27 mouse cellular contexts compared by ENCODE assay signal in genomic region chr12:71766086-71766485, GRCm38 (mm10).
"Had no signal": no experiment of that assay in that cellular context is flagged by ENCODE, and none has a peak within 500 bp of the region (broad histone marks: within the 10 kb centered on the region; RNA-seq: fewer than 3 reads in every experiment).

No protein-coding gene starts in this region.

- H3K36me3 ChIP-seq: heart, embryonic 10.5 days; heart, embryonic 12.5 days; heart, embryonic 13.5 days; heart, embryonic 15.5 days; hindbrain, embryonic 10.5 days; hindbrain, embryonic 12.5 days; hindbrain, embryonic 13.5 days; hindbrain, embryonic 15.5 days; intestine, embryonic 15.5 days; kidney, embryonic 15.5 days had no signal

- ATAC-seq: hindbrain, embryonic 16.5 days; hindbrain, postnatal 0 days; inflammation-experienced regulatory T-cells, adult 6 months; intestine, embryonic 15.5 days; intestine, embryonic 16.5 days; intestine, postnatal 0 days had no signal

- DNase-seq: heart, postnatal 10 days; heart, postnatal 14 days; heart, postnatal 36 days; heart, postnatal 4 days; kidney, postnatal 10 days; kidney, postnatal 14 days; kidney, postnatal 4 days; layer of hippocampus, adult 9-11 months; layer of hippocampus, postnatal 36 days had no signal

- H3K27me3 ChIP-seq: heart, embryonic 12.5 days; heart, embryonic 13.5 days; heart, embryonic 15.5 days; hindbrain, embryonic 12.5 days; hindbrain, embryonic 13.5 days; hindbrain, embryonic 15.5 days; intestine, embryonic 15.5 days; kidney, embryonic 15.5 days had no signal

- H3K4me2 ChIP-seq: heart, embryonic 12.5 days; heart, embryonic 13.5 days; heart, embryonic 15.5 days; hindbrain, embryonic 12.5 days; hindbrain, embryonic 13.5 days; hindbrain, embryonic 14.5 days; hindbrain, embryonic 15.5 days; intestine, embryonic 15.5 days; kidney, embryonic 15.5 days had no signal

- H3K4me1 ChIP-seq: hindbrain, embryonic 12.5 days; hindbrain, embryonic 13.5 days; intestine, embryonic 15.5 days had no signal

- H3K9ac ChIP-seq: heart, embryonic 12.5 days; heart, embryonic 13.5 days; heart, embryonic 15.5 days; hindbrain, embryonic 12.5 days; hindbrain, embryonic 13.5 days; hindbrain, embryonic 14.5 days; hindbrain, embryonic 15.5 days; intestine, embryonic 15.5 days; kidney, embryonic 15.5 days had no signal

- H3K4me3 ChIP-seq: heart, embryonic 10.5 days; heart, embryonic 12.5 days; heart, embryonic 13.5 days; heart, embryonic 15.5 days; hindbrain, embryonic 10.5 days; hindbrain, embryonic 12.5 days; hindbrain, embryonic 13.5 days; hindbrain, embryonic 15.5 days; intestine, embryonic 15.5 days; kidney, embryonic 15.5 days; layer of hippocampus, adult 2 months had no signal

- H3K27ac ChIP-seq: heart, embryonic 10.5 days; heart, embryonic 13.5 days; heart, embryonic 15.5 days; hindbrain, embryonic 10.5 days; hindbrain, embryonic 12.5 days; hindbrain, embryonic 13.5 days; hindbrain, embryonic 14.5 days; hindbrain, embryonic 15.5 days; hindbrain, postnatal 0 days; intestine, embryonic 15.5 days; kidney, embryonic 15.5 days; kidney, postnatal 0 days; layer of hippocampus, adult 2 months had no signal

- H3K9me3 ChIP-seq: heart, embryonic 15.5 days; hindbrain, embryonic 10.5 days; hindbrain, embryonic 12.5 days; hindbrain, embryonic 13.5 days; hindbrain, embryonic 15.5 days; intestine, embryonic 15.5 days; kidney, embryonic 15.5 days had no signal
